Mouse (Mus musculus) brain, embryonic 14.5 days (tissue): ENCODE measurements at regions not wholly inside any gene's neighbourhood (a gene's known extent, or its start where the extent isn't known, plus 50 kb on each side); places are given as distances from the start of the nearest gene placed in this dataset.
"Not testable (repeated sequence)": the region's sequence is repeated elsewhere in the genome, so short reads cannot be mapped to it uniquely, and the experiment has no call there.

Experiments used
- CTCF ChIP-seq: fragments of 200-500 bp; IDR thresholded peaks from 2 replicates; pipeline ENCODE4 v1.5.1; 2012; ENCODE audit warnings: inconsistent platforms, mild to moderate bottlenecking, moderate library complexity, borderline replicate concordance; ENCODE audit not compliant: insufficient read depth, insufficient read length; ENCODE audit errors: extremely low read depth
- POLR2A ChIP-seq: fragments of 200-500 bp; IDR thresholded peaks from 2 replicates; pipeline ENCODE4 v1.6.1; 2012; ENCODE audit warnings: mild to moderate bottlenecking, inconsistent platforms, borderline replicate concordance; ENCODE audit not compliant: poor library complexity, insufficient read depth, insufficient read length, severe bottlenecking; ENCODE audit errors: extremely low read depth

DNA sequence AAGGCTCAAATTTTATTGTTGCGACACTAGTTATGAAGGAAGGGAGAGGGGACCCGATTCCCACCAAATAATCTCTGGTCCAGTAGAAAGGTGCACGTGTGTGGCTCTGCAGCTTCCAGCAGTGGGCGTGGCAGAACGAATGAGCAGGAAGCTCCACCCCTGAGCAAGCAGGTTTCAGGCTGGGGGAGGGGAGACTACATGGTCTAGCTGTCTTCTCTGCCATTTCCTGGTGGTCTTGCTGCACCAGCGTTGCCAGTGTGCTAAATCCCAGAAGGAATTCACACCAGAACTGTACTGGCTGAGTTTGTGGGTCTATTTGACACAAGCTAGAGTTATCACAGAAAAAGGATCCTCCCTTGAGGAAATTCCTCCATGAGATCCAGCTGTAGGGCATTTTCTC, 62.3 kb upstream of the Selenop start:
- TF ChIP-seq CTCF, POLR2A: not testable (repeated sequence)
